Mouse (Mus musculus): ENCODE results near the gene Armc6.

The Armc6 gene

DNA sequence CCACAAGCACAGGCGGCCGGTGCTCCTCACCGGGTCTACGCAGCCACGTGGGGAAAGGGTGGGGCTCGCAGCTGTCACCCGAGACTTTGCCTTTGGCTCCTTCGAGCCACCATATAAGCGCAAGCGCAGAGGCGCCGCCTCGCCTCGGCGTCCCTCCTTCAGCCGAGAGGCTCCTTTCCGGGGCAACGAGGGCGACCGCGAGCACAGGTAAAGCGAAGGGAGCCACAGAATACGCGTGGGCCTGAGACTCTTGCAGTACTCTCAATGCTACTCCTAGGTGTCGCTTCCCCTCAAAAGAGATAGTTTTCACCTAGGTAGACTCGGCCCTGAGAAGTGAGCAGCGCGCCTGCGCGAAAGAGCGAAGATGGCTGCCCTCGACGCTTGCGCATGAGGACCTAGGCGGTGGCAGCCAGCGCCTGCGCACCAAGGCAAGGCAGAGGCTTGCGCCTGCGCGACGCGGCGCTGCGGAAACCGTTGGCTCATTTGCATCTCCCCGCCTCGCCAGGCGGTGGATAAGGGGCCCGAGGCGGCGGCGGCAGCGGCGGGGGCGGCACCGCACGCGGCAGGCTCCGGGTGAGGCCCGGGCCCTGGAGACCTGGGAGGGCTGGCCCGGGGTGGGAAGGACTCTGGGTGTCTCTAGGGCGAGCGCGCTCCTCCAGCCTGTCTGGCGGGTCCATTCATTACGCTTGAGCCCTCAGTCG, at the start of gene Armc6, which contains the start of gene Sugp2:
Gene Armc6 (minus strand): TSS at position 387 of the 701 bp plus-strand sequence.
Gene Sugp2 (plus strand): TSS at position 147 of the 701 bp plus-strand sequence.
- peak; percentile 96 for DNase-seq

GRCm38 (mm10) chr8:70283136-70284077, 49.1 kb upstream of the Armc6 start:
- no peak for DNase-seq

GRCm38 (mm10) chr8:70282603-70283135, 48.4 kb upstream of the Armc6 start, which contains the start of gene Homer3:
Homer3 (plus strand) TSS chr8:70282827.
- DNase-seq: peak; percentile 92

- no peak for DNase-seq
Observed at GRCm38 (mm10) chr8:70281001-70281400, 46.7 kb upstream of the Armc6 start.

DNA sequence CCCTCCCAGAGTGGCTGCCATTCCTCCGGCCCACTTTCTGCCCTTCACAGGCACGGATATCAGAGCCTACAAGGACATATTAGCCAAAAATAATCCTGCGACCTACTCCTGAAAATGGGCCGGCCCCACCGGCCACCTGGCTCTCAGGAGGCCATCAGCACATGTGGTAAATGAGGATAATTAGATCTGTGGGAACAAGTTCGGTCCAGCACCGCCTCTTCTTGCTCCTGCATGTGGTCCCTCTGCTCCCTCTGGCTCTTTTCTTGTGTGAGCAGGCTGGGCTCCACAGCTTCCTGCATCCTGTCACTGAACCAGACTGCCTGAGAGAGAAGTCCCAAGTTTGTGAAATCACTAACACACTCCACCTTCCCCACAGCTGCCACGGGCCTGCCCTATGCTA, 45.0 kb upstream of the Armc6 start:
- DNase-seq: no peak

DNA sequence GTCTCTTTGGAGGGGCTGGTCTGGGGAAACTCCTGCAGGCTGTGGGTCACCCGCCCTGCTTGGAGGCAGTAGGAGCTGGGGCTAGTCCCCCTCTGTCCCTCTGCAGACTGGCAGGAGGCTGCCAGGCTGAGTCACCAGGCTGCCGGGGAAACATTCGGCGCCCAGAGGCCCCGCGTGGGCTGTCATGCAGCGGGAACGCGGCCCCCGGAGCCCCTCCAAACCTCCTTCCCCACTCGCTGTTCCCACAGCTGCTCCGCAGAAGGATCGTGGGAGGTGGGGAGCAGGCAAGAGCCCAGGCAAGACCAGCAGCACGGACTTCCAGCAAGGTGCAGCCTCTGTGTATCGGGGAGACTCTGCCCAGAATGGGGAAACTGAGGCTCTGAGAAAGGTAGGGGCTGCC, 43.9 kb upstream of the Armc6 start:
- DNase-seq: no peak

- DNase-seq: peak; percentile 39
Observed at GRCm38 (mm10) chr8:70276476-70276875, 42.2 kb upstream of the Armc6 start.

DNA sequence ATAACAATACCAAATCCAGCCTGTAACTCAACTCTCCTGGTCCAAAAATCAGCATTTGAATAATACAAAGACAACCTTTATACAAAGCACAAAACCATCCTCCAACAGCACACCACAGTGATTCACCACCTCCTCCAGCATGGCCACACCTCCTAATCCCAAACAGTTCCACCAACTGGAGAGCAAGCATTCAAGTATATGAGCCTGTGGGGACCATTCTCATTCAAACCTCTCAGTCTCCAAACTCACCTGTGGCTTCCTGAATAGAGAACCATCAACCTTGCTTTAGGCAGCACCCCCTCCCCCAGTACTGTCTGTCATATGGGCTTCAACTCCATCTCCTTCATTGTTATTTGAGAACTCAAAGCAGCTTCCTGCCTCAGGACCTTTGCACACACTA, 40.1 kb upstream of the Armc6 start:
- DNase-seq: no peak

DNA sequence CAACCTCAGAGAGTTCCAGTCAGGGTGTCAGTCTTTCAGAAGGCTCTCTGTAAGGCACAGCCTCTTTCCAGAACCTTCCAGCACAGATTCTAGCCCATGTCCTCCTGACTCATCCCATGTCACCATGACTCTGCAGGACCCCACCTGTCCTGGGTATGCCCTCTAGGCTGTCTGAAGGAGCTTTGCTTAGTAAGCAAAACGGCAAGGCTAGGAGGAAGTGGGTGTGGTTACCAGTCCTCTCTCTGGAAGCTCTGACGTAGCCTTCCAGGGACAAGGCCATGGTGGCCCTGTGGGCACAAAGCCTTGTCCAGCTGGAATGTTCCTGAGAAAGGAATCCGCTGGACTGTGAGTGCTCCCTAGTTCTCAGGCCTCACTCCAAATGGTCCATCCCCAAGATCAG, 38.7 kb upstream of the Armc6 start:
- DNase-seq: peak; percentile 50

DNA sequence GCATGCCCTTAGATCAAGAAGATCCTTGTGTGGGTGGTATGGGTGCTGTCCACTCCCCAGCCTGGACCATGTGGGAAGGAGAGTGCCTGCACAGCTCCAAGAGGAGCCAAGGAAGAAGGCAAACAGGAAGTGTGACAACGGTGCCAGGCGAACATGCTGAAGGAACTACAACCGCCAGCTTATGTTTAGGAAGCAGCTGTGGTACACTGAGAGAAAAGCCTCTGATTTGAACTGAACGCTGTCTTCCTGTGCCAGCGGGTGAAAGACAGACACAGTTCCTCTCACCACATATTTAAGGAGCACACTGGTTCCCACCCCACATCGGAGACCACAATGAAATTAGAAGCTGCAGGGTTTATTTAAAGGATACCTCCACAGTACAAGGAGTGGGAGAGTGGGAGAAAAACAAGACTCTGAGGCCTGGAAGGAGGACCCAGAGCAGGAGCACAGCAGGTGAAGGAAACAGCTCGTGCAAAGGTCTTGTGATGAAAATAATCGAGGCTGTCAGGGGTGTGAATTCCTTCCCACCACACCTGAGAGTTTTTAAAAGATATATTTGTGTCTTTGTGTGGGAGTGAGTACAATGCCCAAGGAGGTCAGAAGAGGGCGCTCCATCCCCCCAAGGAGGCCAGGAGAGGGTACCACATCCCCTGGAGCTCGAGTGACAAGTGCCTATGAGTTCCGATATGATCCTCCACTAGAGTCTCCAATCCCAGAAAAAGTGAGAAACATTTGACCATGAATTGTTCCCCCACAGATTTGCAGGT, 34.7 kb upstream of the Armc6 start:
- DNase-seq: peak; percentile 26

- DNase-seq: no peak
Observed at GRCm38 (mm10) chr8:70268311-70268710, 34.0 kb upstream of the Armc6 start.

GRCm38 (mm10) chr8:70267674-70268073, 33.4 kb upstream of the Armc6 start:
- DNase-seq: no peak

DNA sequence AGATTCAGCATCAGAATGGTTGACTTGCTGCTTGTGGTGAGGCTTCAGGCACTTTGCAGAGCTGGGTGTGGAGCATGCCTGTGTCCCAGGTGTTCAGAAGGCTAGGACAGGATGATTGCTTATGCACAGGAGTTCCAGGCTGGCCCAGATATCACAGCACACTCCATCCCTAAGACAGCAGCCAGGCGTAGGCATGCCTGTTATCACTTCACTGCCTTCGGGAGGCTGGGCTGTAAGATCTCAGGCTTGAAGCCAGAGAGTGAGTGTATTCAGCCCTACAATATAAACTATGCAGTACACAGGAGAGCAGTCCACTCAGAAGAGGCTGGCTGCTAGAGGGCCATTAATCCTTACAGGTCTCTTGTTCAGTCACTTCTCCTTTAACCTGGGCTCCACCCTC, 24.8 kb upstream of the Armc6 start:
- DNase-seq: no peak

DNA sequence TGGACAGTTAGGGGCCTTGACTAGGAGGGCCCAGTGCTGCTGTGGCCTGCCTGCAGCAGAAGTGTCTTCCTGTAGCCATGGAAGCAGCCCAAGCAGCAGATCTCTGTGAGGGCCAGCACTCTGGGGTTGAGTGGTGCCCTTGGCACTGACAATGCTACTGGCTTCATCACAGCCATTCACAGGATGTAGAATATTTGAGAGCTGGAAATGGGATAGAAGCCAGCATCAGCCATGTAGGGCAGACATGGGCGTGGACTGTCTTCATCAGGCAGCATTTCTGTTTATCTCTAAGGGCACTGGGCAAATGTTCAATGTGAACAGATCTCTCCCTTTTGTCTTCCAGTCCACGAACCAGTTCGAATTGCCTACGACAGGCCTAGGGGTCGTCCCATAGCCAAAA, 24.3 kb upstream of the Armc6 start:
- DNase-seq: no peak

- DNase-seq: no peak
Observed at GRCm38 (mm10) chr8:70257456-70257855, 23.2 kb upstream of the Armc6 start.

DNA sequence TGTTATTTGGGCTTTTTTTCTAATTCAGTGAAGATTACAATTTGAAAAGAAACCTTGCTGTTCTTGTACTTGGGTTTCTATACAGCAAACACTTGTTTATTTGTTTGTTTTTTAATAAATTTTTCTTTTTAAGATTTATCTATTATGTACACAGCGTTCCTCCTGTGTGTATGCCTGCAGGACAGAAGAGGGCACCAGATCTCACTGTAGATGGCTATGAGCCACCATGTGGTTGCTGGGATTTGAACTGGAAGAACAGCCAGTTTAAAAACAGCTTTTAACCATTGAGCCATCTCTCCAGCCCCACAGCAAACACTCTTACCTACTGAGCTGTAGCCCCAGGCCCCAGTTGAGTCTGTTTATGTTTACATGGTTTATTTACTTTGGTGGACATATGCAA, 20.4 kb upstream of the Armc6 start:
- DNase-seq: no peak

DNA sequence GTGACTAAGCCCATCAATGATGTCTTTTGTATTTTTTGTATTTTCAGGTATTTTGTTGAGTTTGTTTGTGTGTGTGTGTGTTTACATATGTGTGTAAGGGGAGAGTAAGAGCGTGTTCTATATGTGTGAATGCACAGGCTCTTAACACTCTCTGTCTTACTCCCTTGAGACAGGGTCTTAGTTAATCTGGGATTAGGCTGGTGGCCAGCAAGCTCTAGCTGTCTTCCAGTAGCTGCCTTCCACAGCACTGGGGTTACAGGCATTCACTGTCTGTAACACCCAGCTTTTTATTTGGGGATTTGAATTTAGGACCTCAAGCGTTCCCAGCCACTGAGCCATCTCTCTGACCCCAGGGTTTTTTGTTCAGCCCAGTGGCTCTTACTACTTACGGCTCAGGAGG, 13.6 kb upstream of the Armc6 start:
- DNase-seq: no peak

DNA sequence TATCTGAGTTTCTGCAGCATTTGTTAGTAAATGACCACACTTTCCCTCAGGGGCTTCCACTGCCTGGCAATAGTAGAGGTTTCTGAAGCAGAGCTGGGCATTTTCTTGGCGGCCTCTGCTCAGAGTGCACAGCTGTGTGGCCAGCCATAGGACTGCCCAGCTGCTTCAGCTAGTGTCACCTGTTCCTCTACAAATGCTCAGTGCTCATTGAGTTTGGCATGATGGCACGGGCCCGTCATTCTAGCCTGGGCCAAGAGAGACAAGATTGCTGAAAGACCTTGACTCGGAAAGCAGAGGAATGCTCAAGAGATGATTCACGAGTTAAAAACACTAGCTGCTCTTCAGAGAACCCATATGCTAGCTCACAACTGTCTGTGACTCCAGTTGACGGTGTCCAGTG, 12.4 kb upstream of the Armc6 start:
- DNase-seq: no peak

- DNase-seq: peak; percentile 33
Observed at GRCm38 (mm10) chr8:70240642-70241041, 6.4 kb upstream of the Armc6 start.

GRCm38 (mm10) chr8:70237842-70238241, 3.6 kb upstream of the Armc6 start:
- no peak for DNase-seq

DNA sequence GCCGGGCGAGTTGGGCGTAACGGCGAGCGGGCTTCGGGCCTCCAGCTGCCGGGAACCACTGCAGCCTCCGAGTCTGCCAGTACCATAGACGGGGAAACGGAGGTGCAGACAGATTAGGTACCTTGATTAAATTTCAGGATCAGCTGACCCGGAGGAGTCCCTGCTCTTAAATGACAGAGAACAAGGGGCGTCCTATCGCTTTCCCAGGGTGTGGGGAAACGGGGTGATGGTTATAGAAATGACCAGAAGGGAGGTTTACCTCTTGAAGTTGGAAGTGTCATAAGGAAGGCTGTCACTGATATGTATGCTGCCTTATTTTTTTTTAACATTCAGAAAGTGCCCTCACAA, 489 bp upstream of the Armc6 start:
- DNase-seq: no peak

GRCm38 (mm10) chr8:70233606-70234005, 660 bp downstream of the Armc6 start:
- DNase-seq: no peak

- DNase-seq: no peak
Observed at GRCm38 (mm10) chr8:70230837-70231236, 3.4 kb downstream of the Armc6 start.

Data from kidney, adult 9 months (tissue).